Mouse (Mus musculus) midbrain, embryonic 14.5 days (tissue): Measurements from ENCODE around the gene Crocc2. TPM values are rescaled to one million over a fixed set of nuclear protein-coding genes. Genes with fewer than 3 reads are reported as not detected.
A peak's percentile ranks its signal among the peaks of the same experiment; 100 is the strongest.

Experiments used
- ATAC-seq: fragments of 200-750 bp; cut with Nextera tagmentation; 2 replicates; pipeline ENCODE4 v1.8.0; 2017; ENCODE audit warnings: moderate number of reproducible peaks, moderate library complexity; ENCODE audit not compliant: low FRiP score, low TSS enrichment
- DNase-seq: peaks from one replicate; pipeline ENCODE4 v3.0.0-alpha.2; 2015
- H3K27ac ChIP-seq: fragments of 300-500 bp; sonication (generic); replicated peaks from 2 replicates; pipeline ENCODE4 v1.5.1; 2014; ENCODE audit warnings: mild to moderate bottlenecking, low read depth, low read length, moderate library complexity
- H3K27me3 ChIP-seq: fragments of 300-500 bp; sonication (generic); 2 replicates; pipeline ENCODE4 v1.6.1; 2014; ENCODE audit warnings: low read length, control low read depth, mixed read lengths; ENCODE audit not compliant: control insufficient read depth, insufficient read depth
- H3K36me3 ChIP-seq: fragments of 300-500 bp; sonication (generic); 2 replicates; pipeline ENCODE4 v1.6.1; 2014; ENCODE audit warnings: low read length, control low read depth; ENCODE audit not compliant: control insufficient read depth, insufficient read depth
- H3K4me1 ChIP-seq: fragments of 300-500 bp; sonication (generic); 2 replicates; pipeline ENCODE4 v1.6.1; 2014; ENCODE audit warnings: mild to moderate bottlenecking, antibody characterized with exemption, low read length, control low read depth; ENCODE audit not compliant: control insufficient read depth, insufficient read depth
- H3K4me2 ChIP-seq: fragments of 300-500 bp; sonication (generic); 2 replicates; pipeline ENCODE4 v1.6.1; 2014; ENCODE audit warnings: mild to moderate bottlenecking, low read length, moderate library complexity
- H3K4me3 ChIP-seq: fragments of 300-500 bp; sonication (generic); replicated peaks from 2 replicates; pipeline ENCODE4 v1.5.1; 2014; ENCODE audit warnings: low read depth, low read length
- H3K9ac ChIP-seq: fragments of 300-500 bp; sonication (generic); replicated peaks from 2 replicates; pipeline ENCODE4 v1.6.1; 2014; ENCODE audit warnings: mild to moderate bottlenecking, low read length, moderate library complexity
- H3K9me3 ChIP-seq: fragments of 300-500 bp; sonication (generic); 2 replicates; pipeline ENCODE4 v1.6.1; 2016; ENCODE audit warnings: low read length, control low read depth, mixed read lengths; ENCODE audit not compliant: control insufficient read depth
- WGBS: fragments of 180-500 bp; shearing (Covaris S2); extraction: QIAGEN DNeasy Blood & Tissue Kit; methylation state at CpG from one replicate; pipeline ENCODE4 v1.1.7; 2014; 5-methylcytosine and 5-hydroxymethylcytosine counted together
- polyA plus RNA-seq: library from polyadenylated mRNA; unstranded; fragments of >200 nt; fragmentation: Nextera tagmentation; extraction: Ambion mirVana; gene quantifications from 2 replicates; pipeline ENCODE4 v1.2.1, GENCODE M21; 2014

Crocc2 gene
- polyA plus RNA-seq, 1 experiment from 2014 or later: 0.05 TPM

- Histone ChIP-seq H3K27me3 (no peaks in the 10 kb centered on the region), H3K36me3 (no peaks in the 10 kb centered on the region), H3K4me2 (no peak overlapping the region), H3K27ac (no peak overlapping the region), H3K9me3 (no peaks in the 10 kb centered on the region), H3K9ac (no peak overlapping the region), H3K4me3 (no peak overlapping the region), H3K4me1 (no peaks in the 10 kb centered on the region; the same call in 1 of the 2 replicates)
- no peak for DNase-seq
- 84% methylated on average over 6 of the region's 6 CpGs for WGBS
- ATAC-seq: no peak
Observed at GRCm38 (mm10) chr1:93229221-93229620, 60.7 kb downstream of the Crocc2 start.

GRCm38 (mm10) chr1:93229626-93230025, 61.1 kb downstream of the Crocc2 start:
- H3K4me2 ChIP-seq: no peak overlapping the region
- H3K4me1 ChIP-seq: no peaks in the 10 kb centered on the region; the same call in 1 of the 2 replicates
- no peaks in the 10 kb centered on the region for H3K9me3 ChIP-seq
- H3K4me3 ChIP-seq: no peak overlapping the region
- 74% methylated on average over 4 of the region's 4 CpGs for WGBS
- H3K27ac ChIP-seq: no peak overlapping the region
- no peaks in the 10 kb centered on the region for H3K27me3 ChIP-seq
- ATAC-seq (no peak), DNase-seq (no peak)
- no peak overlapping the region for H3K9ac ChIP-seq
- H3K36me3 ChIP-seq: no peaks in the 10 kb centered on the region

- Histone ChIP-seq H3K4me2 (peak within 1 kb of the TSS; percentile 100), H3K4me3 (peak within 1 kb of the TSS; percentile 55), H3K36me3 (no peaks in the 10 kb centered on the region), H3K27ac (no peak within 1 kb of the TSS), H3K9me3 (no peaks in the 10 kb centered on the region), H3K9ac (peak within 1 kb of the TSS; percentile 59), H3K4me1 (peaks cover 4% of the 10 kb centered on the region; the same call in 1 of the 2 replicates), H3K27me3 (peaks cover 24% of the 10 kb centered on the region; the same call in 1 of the 2 replicates)
- peak; percentile 79 for ATAC-seq
- under 1% methylated on average over 99 of the region's 100 CpGs for WGBS
- DNase-seq: peak; percentile 80
Observed at GRCm38 (mm10) chr1:93235576-93236544, 67.3 kb downstream of the Crocc2 start, which contains the start of gene Sned1. Gene Sned1, plus strand, starts transcription at chr1:93235841.

- Histone ChIP-seq H3K36me3 (no peaks in the 10 kb centered on the region), H3K27me3 (peaks cover 24% of the 10 kb centered on the region; the same call in 1 of the 2 replicates), H3K9me3 (no peaks in the 10 kb centered on the region), H3K4me2 (peak overlapping the region; percentile 100), H3K27ac (no peak overlapping the region), H3K4me1 (peaks cover 4% of the 10 kb centered on the region; the same call in 1 of the 2 replicates), H3K4me3 (peak overlapping the region; percentile 55), H3K9ac (peak overlapping the region; percentile 59; the same call in 1 of the 2 replicates)
- ATAC-seq: no peak
- WGBS: 17% methylated on average over 3 of the region's 3 CpGs
- DNase-seq: peak; percentile 62
Observed at GRCm38 (mm10) chr1:93236545-93236924, 68.0 kb downstream of the Crocc2 start.

GRCm38 (mm10) chr1:93237676-93238075, 69.2 kb downstream of the Crocc2 start:
- H3K27ac ChIP-seq: no peak overlapping the region
- H3K4me1 ChIP-seq: peaks cover 4% of the 10 kb centered on the region; the same call in 1 of the 2 replicates
- H3K36me3 ChIP-seq: no peaks in the 10 kb centered on the region
- no peak overlapping the region for H3K4me2 ChIP-seq
- no peak overlapping the region for H3K9ac ChIP-seq
- ATAC-seq: no peak
- H3K27me3 ChIP-seq: peaks cover 24% of the 10 kb centered on the region; the same call in 1 of the 2 replicates
- H3K9me3 ChIP-seq: no peaks in the 10 kb centered on the region
- DNase-seq: no peak
- H3K4me3 ChIP-seq: no peak overlapping the region
- 91% methylated on average over 10 of the region's 10 CpGs for WGBS

GRCm38 (mm10) chr1:93238201-93238600, 69.7 kb downstream of the Crocc2 start:
- 58% methylated on average over 4 of the region's 4 CpGs for WGBS
- H3K27me3 ChIP-seq: peaks cover 24% of the 10 kb centered on the region; the same call in 1 of the 2 replicates
- peak; percentile 36 for DNase-seq
- no peak overlapping the region for H3K4me3 ChIP-seq
- H3K9me3 ChIP-seq: no peaks in the 10 kb centered on the region
- H3K27ac ChIP-seq: no peak overlapping the region
- H3K9ac ChIP-seq: no peak overlapping the region
- no peak for ATAC-seq
- no peak overlapping the region for H3K4me2 ChIP-seq
- H3K36me3 ChIP-seq: no peaks in the 10 kb centered on the region
- peaks cover 4% of the 10 kb centered on the region; the same call in 1 of the 2 replicates for H3K4me1 ChIP-seq

GRCm38 (mm10) chr1:93245936-93246335, 77.4 kb downstream of the Crocc2 start:
- 69% methylated on average over 2 of the region's 2 CpGs for WGBS
- H3K27ac ChIP-seq: no peak overlapping the region
- no peak overlapping the region for H3K4me3 ChIP-seq
- DNase-seq: no peak
- H3K9me3 ChIP-seq: no peaks in the 10 kb centered on the region
- H3K4me2 ChIP-seq: no peak overlapping the region
- H3K27me3 ChIP-seq: no peaks in the 10 kb centered on the region
- no peak for ATAC-seq
- no peaks in the 10 kb centered on the region for H3K4me1 ChIP-seq
- H3K36me3 ChIP-seq: no peaks in the 10 kb centered on the region
- H3K9ac ChIP-seq: no peak overlapping the region

- Histone ChIP-seq H3K4me3 (no peak overlapping the region), H3K4me2 (no peak overlapping the region), H3K9ac (no peak overlapping the region), H3K27ac (no peak overlapping the region), H3K4me1 (no peaks in the 10 kb centered on the region), H3K27me3 (no peaks in the 10 kb centered on the region), H3K36me3 (no peaks in the 10 kb centered on the region), H3K9me3 (no peaks in the 10 kb centered on the region)
- ATAC-seq (no peak), DNase-seq (no peak)
- WGBS: 50% methylated on average over 2 of the region's 2 CpGs
Observed at GRCm38 (mm10) chr1:93252586-93252985, 84.1 kb downstream of the Crocc2 start.
